Comparison of ENCODE assay signal across 10 mouse cellular contexts in genomic region chr11:30091892-30092291, GRCm38 (mm10).
DNase-seq lines count a peak whose midpoint lies in the region; ATAC-seq and TF ChIP-seq lines count a peak whose summit lies in the region.
"Had no signal": no experiment of that assay in that cellular context is flagged by ENCODE, and none has a peak within 500 bp of the region (broad histone marks: within the 10 kb centered on the region; RNA-seq: fewer than 3 reads in every experiment).

No protein-coding gene starts in this region.

- no peak overlapping the region for H3K4me3 ChIP-seq in left cerebral cortex, adult 2 months
- H3K4me3 ChIP-seq: embryonic facial prominence, embryonic 15.5 days; midbrain, embryonic 12.5 days had no signal

- peak; percentile 28 for ATAC-seq in activated CD4-positive, CD25-positive, alpha-beta regulatory T cell, adult 4 months

- intact Hi-C loops in left cerebral cortex, adult 2 months (cut with DNase I) = no loop called here

- DNase-seq in left cerebral cortex, adult 2 months (ENCODE audit: extremely low spot score in 1 of 2, low spot score in 2 of 2) = no peak
- no peak for DNase-seq in left cerebral cortex, adult 11 months (ENCODE audit: low spot score)
- DNase-seq in ES-CJ7 (ENCODE audit: low read depth, low spot score) = peak; percentile 55
- peak; percentile 58 for DNase-seq in lung, postnatal 36 days
- DNase-seq in adrenal gland, adult 18-20 months (ENCODE audit: low spot score in 2 of 2) = no peak
- no peak for DNase-seq in layer of hippocampus, adult 11-12 months (ENCODE audit: low spot score)
- DNase-seq: kidney, adult 8-10 months had no signal

- peak; percentile 38 for TF ChIP-seq CTCF in left cerebral cortex, adult 2 months (IDR thresholded peaks at IDR 0.05)

- no peak overlapping the region for H3K27ac ChIP-seq in left cerebral cortex, adult 2 months
- H3K27ac ChIP-seq: embryonic facial prominence, embryonic 15.5 days; midbrain, embryonic 12.5 days had no signal

Comparison
In these comparisons a context has a peak if more than half of its experiments do, and no peak if none do; other contexts are left out.
1. DNase-seq: peak in ES-CJ7 (single experiment) and lung, postnatal 36 days (single experiment); none in left cerebral cortex, adult 2 months (0 of 2), left cerebral cortex, adult 11 months (single experiment), adrenal gland, adult 18-20 months (0 of 2) and layer of hippocampus, adult 11-12 months (single experiment).